In genomic region chr16:13730285-13731255, GRCm38 (mm10) we compare ENCODE assay signal across 9 mouse cellular contexts. TPM values are rescaled to one million over a fixed set of nuclear protein-coding genes. Genes with fewer than 3 reads are reported as not detected.
A peak's percentile ranks its signal among the peaks of the same experiment; 100 is the strongest.
DNase-seq lines count a peak whose midpoint lies in the region; ATAC-seq and TF ChIP-seq lines count a peak whose summit lies in the region.
"Had no signal": no experiment of that assay in that cellular context is flagged by ENCODE, and none has a peak within 500 bp of the region (broad histone marks: within the 10 kb centered on the region; RNA-seq: fewer than 3 reads in every experiment).

Pla2g10 (minus strand) TSS chr16:13730983.

- H3K4me2 ChIP-seq in heart, embryonic 16.5 days (ENCODE audit: low read depth, low read length) = peak within 1 kb of the TSS; percentile 36
- peak within 1 kb of the TSS; percentile 47 for H3K4me2 ChIP-seq in intestine, postnatal 0 days (replicated peaks; ENCODE audit: low read depth)
- peak within 1 kb of the TSS; percentile 47 for H3K4me2 ChIP-seq in neural tube, embryonic 13.5 days

- no peak within 1 kb of the TSS for H3K27ac ChIP-seq in heart, embryonic 16.5 days (ENCODE audit: low read length)
- H3K27ac ChIP-seq in intestine, postnatal 0 days (ENCODE audit: low read depth, low read length) = no peak within 1 kb of the TSS; the same call in 1 of the 2 replicates
- no peak within 1 kb of the TSS for H3K27ac ChIP-seq in neural tube, embryonic 13.5 days (replicated peaks)

- no peak within 1 kb of the TSS for H3K9ac ChIP-seq in heart, embryonic 16.5 days (ENCODE audit: low read length)
- H3K9ac ChIP-seq in intestine, postnatal 0 days (ENCODE audit: low read depth, low read length) = no peak within 1 kb of the TSS
- H3K9ac ChIP-seq in neural tube, embryonic 13.5 days = no peak within 1 kb of the TSS

- WGBS in heart, embryonic 16.5 days = 9% methylated on average over 26 of the region's 26 CpGs
- WGBS in intestine, postnatal 0 days = 18% methylated on average over 26 of the region's 26 CpGs
- 10% methylated on average over 26 of the region's 26 CpGs for WGBS in neural tube, embryonic 13.5 days

- H3K36me3 ChIP-seq in heart, embryonic 16.5 days (ENCODE audit: control insufficient read depth, insufficient read depth) = no peaks in the 10 kb centered on the region
- no peaks in the 10 kb centered on the region; the same call in 1 of the 2 replicates for H3K36me3 ChIP-seq in intestine, postnatal 0 days (ENCODE audit: control insufficient read depth, insufficient read depth)
- no peaks in the 10 kb centered on the region for H3K36me3 ChIP-seq in neural tube, embryonic 13.5 days

- no peak for DNase-seq in heart, adult 18-20 months
- peak; percentile 20 for DNase-seq in embryo, embryonic 9.5 days (ENCODE audit: extremely low spot score)
- no peak for DNase-seq in B cell, adult 2 months
- DNase-seq in urinary bladder, adult 2 months (ENCODE audit: low spot score) = no peak
- DNase-seq in right cerebral cortex, postnatal 10 days (ENCODE audit: low spot score in 2 of 2) = no peak

- no peak; the same call in none of the 2 replicates for ATAC-seq in heart, embryonic 16.5 days (replicated peaks; ENCODE audit: extremely low read depth, insufficient read depth, low FRiP score)
- no peak for ATAC-seq in intestine, postnatal 0 days
- peak; percentile 63 for ATAC-seq in neural tube, embryonic 13.5 days (ENCODE audit: low read depth)
- ATAC-seq: Patski had no signal

- H3K4me1 ChIP-seq in heart, embryonic 16.5 days (ENCODE audit: control insufficient read depth, insufficient read depth, low read length) = no peaks in the 10 kb centered on the region; the same call in 1 of the 2 replicates
- H3K4me1 ChIP-seq in intestine, postnatal 0 days (replicated peaks; ENCODE audit: control insufficient read depth, insufficient read depth, low read length) = no peaks in the 10 kb centered on the region
- peaks cover 9% of the 10 kb centered on the region for H3K4me1 ChIP-seq in neural tube, embryonic 13.5 days (replicated peaks)

- H3K9me3 ChIP-seq in heart, embryonic 16.5 days (replicated peaks; ENCODE audit: control insufficient read depth, low read length) = no peaks in the 10 kb centered on the region
- H3K9me3 ChIP-seq in intestine, postnatal 0 days (ENCODE audit: control insufficient read depth) = no peaks in the 10 kb centered on the region
- no peaks in the 10 kb centered on the region for H3K9me3 ChIP-seq in neural tube, embryonic 13.5 days

- no peak within 1 kb of the TSS for H3K4me3 ChIP-seq in heart, embryonic 16.5 days (ENCODE audit: low read length)
- H3K4me3 ChIP-seq in intestine, postnatal 0 days (ENCODE audit: low read depth, low read length) = 0 out of 2 replicates have a peak within 1 kb of the TSS, but pooled peaks have one; percentile 9
- H3K4me3 ChIP-seq in neural tube, embryonic 13.5 days = peak within 1 kb of the TSS; percentile 13; the same call in 1 of the 2 replicates

- TF ChIP-seq CTCF in intestine, postnatal 0 days (IDR thresholded peaks at IDR 0.05; ENCODE audit: low read depth) = no peak

- 0 out of 2 replicates have a peak, but pooled peaks cover 2% of the 10 kb centered on the region for H3K27me3 ChIP-seq in heart, embryonic 16.5 days (ENCODE audit: control insufficient read depth, insufficient read depth, low read length)
- no peaks in the 10 kb centered on the region for H3K27me3 ChIP-seq in intestine, postnatal 0 days (replicated peaks; ENCODE audit: control insufficient read depth, insufficient read depth, low read length)
- H3K27me3 ChIP-seq in neural tube, embryonic 13.5 days = no peaks in the 10 kb centered on the region
- H3K27me3 ChIP-seq: Patski had no signal

RNA-seq across cellular contexts. Expression of gene Pla2g10, which starts in this region (rescaled TPM):
- polyA plus RNA-seq in heart, embryonic 16.5 days (2015; fragmentation: Nextera tagmentation; extraction: Ambion mirVana) = 0.43 and 0.56 TPM in 2 replicates
- not detected for total RNA-seq in heart, adult 18-20 months (2021)
- 9.1 and 10.5 TPM in 2 replicates for polyA plus RNA-seq in intestine, postnatal 0 days (2015; fragmentation: Nextera tagmentation; extraction: Ambion mirVana)
- polyA plus RNA-seq in neural tube, embryonic 13.5 days (2015; fragmentation: Nextera tagmentation; extraction: Ambion mirVana) = 1.6 and 2.1 TPM in 2 replicates
- not detected in 2 replicates for polyA plus RNA-seq in urinary bladder, adult 2 months (2012; rRNA removed)
- polyA plus RNA-seq: Patski had no signal
